Mouse (Mus musculus): ENCODE results near the gene Nomo1.

- TF ChIP-seq POLR2A (IDR thresholded peaks at IDR 0.05; ENCODE audit: low read depth, low read length) (no peak), CTCF (IDR thresholded peaks at IDR 0.05; ENCODE audit: extremely low read depth, insufficient read length, insufficient replicate concordance, low read depth, low read length) (no peak)
Measured at GRCm38 (mm10) chr7:46002748-46003147, 30.8 kb upstream of the Nomo1 start.

All from small intestine, adult 2 months (tissue).